Mouse (Mus musculus) kidney, adult 2 months (tissue): ENCODE measurements at regions not wholly inside any gene's neighbourhood (a gene's known extent, or its start where the extent isn't known, plus 50 kb on each side); places are given as distances from the start of the nearest gene placed in this dataset.

Experiments
- CTCF ChIP-seq: fragments of 200-500 bp; conservative IDR thresholded peaks from 2 replicates; pipeline ENCODE4 v1.5.1; 2011; ENCODE audit warnings: low read depth, mild to moderate bottlenecking, control low read depth, low read length, moderate library complexity, mixed read lengths; ENCODE audit not compliant: insufficient read depth, insufficient read length
- POLR2A ChIP-seq: fragments of 200-500 bp; IDR thresholded peaks from one replicate; pipeline ENCODE4 v1.6.1; 2011; ENCODE audit warnings: low read depth, low read length, control low read depth

DNA sequence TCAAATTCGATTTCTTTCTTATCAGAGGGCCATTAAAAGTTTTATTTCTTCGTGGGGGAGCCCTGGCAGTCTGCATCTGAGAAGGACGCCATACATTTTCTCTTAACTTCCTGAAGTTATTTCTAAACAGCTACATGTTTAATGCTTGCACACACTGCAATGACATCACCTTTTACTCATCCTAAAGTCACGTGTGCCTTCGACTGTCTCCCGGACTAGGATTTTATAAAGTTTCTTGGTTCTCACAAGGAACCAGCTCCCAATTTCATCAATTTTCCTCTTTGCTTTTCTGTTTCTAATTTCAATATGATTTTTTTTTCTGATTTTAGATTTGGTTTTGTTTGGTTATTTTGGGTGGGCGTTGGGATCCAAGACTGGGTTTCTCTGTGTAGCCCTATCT is 73.8 kb upstream of the Lrig3 start:
- TF ChIP-seq CTCF (no peak), POLR2A (no peak)
